Mouse (Mus musculus) cortical plate, adult 2 months (tissue): ENCODE results near the gene Xpa.

ENCODE experiments used
- CTCF ChIP-seq: fragments of 200-500 bp; IDR thresholded peaks from 2 replicates; pipeline ENCODE4 v1.5.1; 2011; ENCODE audit warnings: mild to moderate bottlenecking, control low read depth, low read length; ENCODE audit not compliant: insufficient read depth; ENCODE audit errors: extremely low read depth
- POLR2A ChIP-seq: fragments of 200-500 bp; IDR thresholded peaks from 2 replicates; pipeline ENCODE4 v1.6.1; 2011; ENCODE audit warnings: mild to moderate bottlenecking, low read length, control low read depth; ENCODE audit not compliant: insufficient read depth; ENCODE audit errors: extremely low read depth

DNA sequence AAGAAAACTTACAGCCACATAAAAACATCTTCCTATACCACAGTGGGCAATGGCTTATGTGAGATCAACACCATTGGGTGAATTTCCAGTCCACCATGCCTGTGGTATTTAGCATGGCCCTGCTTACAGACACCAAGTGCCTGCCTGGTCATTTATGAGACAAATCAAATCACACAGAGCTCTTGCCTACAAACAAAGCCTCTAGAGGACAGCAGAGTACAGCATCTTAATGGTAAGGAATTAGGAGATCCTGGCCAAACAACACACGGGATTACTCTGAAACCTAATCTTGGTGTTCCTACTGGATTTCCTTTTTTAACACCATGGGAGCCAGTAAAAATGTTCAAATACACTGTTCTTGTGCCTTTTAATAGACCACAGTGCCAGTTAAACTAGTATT is 80.8 kb downstream of the Xpa start:
- TF ChIP-seq POLR2A (no peak), CTCF (no peak)
